Mouse (Mus musculus) adrenal gland, postnatal 25 days (tissue): ENCODE measurements around the gene Arrdc2. TPM values are rescaled to one million over a fixed set of nuclear protein-coding genes. Genes with fewer than 3 reads are reported as not detected.

ENCODE experiments used
- DNase-seq: peaks from one replicate; pipeline ENCODE4 v3.0.0; 2021; ENCODE audit warnings: mixed read lengths
- total RNA-seq: library from RNA; stranded (reverse); gene quantifications from 2 replicates; pipeline ENCODE4 v1.2.3, GENCODE M21; 2021

Gene Arrdc2
- total RNA-seq, 1 experiment from 2014 or later: 14.4 TPM

DNA sequence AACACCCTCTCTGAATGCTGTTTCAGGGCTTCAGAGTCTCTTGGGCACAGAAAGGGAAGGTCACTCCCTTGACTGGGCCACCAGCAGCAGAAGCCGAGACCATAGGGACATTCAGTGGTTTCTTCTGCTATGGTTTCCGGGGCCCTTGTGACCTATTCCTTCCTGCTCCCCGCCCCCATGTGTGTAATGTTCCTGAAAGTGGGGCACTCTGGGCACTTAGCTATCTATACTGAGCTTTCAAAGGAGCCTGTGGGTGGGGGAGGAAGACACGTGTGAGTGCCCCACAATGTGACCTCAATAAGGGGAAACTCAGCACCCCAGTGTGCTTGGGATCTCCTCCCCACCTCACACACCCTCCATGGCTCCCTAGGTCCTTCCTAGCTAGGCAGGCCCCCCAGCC, 33.0 kb downstream of the Arrdc2 start:
- DNase-seq: no peak

DNA sequence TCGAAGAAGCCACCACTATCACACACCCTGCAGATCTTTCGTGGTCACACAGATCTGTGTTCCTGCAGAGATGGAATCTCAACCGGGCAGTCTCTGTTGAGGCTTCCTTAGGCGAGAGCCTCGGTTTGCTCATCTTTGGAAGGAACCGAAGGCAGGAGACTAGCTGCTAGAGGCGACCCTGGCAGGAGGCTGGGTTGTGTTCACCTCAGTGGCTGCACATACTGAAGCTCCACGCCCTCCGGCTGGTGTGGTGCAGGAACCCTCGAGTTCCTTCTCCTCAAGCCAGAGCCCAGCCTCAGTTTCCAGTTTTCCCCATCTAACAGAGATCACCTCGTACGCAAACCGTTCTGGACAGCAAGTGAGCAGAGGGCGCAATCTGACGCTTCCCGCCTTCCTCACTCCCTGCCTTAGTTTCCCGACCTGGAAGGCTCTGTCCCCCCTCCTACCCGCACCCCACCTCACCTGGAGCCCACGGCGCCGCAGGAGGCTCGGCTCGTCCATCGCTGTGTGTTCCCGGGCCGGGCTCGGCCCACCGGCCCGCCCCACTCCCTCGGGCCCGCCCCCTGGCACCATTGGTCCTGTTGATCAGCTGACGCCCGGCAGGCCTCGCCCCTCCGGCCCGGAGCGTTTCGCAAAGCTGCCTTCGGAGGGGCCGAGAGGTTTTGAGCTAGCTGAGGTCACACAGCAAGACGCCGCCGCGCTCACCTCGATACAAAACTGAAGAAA, 34.9 kb downstream of the Arrdc2 start, which contains the start of gene Mast3:
TSS of gene Mast3 (minus strand) at position 574 of the 726 bp plus-strand sequence.
- peak; percentile 93 for DNase-seq

DNA sequence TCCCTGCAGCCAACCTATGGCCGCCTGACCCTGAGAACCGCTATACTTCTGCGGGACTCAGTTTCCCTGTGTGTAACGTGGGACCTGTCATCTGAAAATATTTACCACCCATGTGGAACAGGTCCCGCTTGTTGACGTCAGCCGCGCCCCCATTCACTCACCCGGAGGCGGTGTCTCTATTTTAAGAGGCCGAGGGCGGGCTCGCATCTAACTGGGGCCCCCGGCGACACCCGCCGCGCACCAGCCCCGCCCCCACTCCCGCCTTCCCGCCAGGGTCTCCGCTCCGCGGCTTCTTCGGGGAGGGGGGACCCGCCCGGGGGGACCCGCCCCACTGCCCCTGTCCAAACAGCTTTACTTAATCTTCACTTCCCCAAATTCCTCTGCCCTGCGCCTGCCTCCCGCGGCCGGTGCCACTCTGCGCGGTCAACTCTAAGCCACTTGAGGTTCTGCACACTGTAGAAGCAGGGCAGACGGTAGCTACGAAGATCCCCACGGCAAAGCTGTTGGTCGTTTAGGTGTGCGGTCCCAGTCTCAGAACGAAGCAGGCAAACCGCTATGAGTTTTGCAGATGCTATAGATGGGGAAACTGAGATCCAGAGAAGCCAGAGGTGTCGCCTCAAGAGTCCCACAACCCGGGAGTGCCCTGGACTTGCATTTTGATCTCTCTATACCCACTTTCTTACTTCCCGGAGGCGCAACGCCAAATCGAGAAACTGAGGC, 35.6 kb downstream of the Arrdc2 start:
- no peak for DNase-seq

DNA sequence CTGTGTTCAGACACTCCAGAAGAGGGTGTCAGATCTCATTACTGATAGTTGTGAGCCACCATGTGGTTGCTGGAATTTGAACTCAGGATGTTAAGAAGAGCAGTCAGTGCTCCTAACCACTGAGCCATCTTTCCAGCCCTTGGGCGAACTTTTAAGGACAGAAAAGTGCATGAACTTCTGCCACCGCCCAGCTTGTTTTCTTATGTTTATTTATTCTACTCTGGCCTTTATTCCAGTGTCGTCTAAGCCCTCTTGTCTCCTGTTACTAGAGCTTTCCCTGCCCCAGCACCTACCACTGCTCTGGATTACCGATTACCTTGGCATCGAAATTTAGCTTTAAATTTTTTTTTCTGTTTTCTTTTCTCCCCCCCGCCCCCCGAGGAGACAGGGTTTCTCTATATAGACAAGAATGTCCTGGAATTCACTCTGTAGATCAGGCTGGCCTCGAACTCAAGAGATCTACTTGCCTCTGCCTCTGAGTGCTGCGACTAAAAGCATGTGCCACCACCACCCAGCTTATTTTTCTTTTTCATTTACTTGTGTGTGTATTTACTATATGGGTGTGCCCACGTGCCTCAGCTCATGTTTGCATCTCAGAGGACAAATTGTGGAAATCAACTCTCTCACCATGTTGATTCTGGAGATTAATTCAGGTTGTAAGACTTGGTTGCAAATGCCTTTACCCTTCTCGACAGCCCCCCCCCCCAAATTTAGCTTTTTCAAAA, 36.6 kb downstream of the Arrdc2 start:
- no peak for DNase-seq

DNA sequence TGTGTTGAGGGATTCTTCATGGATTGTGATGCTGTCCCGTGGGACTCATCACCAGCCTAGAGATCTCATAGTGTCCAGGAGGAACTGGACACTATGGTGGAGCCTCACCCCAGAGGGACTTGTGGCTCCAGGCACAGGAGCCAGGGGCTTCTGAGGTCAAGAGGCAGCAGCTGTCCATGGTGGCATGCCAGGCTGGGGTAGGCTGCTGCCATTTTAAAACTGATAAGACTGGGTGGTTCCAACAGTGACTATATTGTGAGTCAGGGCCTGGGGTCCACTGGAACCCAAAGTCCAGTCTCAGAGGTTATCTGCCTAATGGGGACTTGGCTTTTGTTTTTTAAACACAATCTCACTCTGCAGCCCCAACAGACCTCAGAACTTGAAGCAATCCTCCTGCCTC, 37.7 kb downstream of the Arrdc2 start:
- DNase-seq: no peak

DNA sequence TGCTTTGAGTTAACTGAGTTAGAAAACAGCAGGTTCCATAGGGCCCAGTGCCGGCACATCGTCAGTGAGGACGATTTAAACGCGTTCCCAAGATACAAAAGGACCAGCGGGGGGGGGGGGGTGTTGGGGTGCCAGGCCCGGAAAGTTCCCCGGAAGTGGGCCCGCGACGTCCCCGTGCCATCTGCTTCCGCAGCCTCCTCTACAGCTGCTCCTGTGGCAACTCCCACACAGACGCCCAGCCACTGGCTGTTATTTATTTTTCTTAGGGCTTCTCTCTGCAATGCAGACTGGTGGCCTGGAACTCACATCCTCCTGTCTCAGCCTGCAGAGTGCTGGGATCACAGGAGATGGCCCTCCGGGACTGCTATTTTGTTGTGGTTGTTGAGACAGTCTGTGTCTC, 38.4 kb downstream of the Arrdc2 start:
- no peak for DNase-seq

DNA sequence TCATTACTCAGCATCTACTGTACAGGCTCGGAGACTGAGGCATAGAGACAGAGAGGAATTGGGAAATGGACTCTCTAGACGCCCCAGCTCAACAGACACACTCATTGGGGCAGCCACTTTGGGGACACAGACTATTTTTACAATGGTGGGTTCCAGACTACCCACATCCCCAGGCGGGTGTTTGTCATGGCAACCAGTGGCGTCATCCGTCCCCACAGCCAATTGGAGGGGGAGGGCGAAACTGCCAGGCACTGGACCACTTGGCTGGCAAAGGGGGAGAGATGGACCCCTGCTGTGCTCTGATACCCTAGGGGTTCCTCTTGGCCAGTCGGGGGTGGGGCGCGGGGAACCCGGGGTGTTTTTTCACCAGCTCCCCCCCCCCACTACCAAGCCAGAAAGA, 38.9 kb downstream of the Arrdc2 start:
- no peak for DNase-seq

DNA sequence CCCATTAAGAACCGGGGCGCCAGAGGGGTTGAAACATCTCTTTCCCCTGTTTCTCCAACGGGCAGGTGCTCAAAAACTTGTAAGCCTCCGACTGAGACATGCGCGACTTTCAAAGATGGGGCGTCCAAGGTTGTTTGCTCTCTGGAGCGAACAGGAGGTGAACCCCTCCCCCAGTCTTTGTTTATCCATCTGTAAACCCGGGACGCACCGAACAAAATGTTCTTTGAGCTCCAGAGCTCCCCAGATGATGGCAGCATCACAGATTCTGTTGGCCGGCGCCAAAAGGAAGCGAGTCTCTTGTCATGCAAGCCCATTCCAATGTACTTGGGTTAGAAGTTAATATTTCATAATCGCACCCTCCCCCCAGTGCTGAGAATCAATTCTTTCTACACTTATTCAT, 41.2 kb downstream of the Arrdc2 start:
- no peak for DNase-seq

DNA sequence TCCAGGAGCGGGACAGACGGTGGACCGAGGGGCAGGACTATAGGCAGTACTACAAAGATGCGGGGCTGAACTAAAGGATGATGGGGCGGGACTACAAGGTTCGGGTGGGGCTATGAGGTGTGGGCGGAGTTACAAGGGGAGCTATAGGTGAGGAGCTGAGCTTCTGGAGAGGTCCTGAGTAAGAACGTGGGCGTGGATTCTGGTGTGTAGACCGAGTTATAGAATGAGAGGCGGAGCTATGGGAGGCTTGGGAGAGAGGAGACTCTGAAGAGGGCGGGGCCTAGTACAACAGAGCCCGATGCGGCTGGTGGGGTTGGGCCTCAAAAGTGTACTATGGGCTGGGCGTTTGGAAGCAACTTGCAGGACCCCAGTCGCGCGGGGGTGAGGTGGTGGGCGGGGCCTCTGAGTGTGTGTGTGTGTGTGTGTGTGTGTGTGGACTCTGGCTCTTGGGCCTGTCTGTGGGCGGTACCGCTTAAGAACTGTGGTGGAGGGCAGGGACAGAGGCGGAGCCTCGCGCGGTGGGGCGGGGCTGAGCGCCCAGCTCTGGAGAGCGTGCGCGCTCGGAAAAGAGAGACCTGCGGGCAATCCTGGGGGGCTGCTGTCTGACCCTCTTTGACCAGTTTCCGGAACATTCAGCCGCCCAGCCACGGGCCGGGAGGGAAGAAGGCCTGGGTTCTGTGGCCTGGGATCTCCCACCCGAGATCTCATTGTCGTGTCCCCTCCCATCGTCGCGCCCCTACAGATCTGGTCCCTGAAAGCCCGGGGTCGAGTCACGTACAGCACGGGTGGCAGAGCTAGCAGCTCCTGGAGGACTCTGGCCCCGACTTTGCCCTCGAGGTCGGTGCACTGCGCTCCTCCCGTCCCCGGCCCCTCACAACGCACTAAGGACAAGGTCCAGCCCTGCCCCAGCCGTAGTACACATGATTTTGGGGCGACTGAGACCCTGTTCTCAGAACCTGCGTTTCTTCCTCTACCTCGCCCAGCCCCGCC, 42.1 kb downstream of the Arrdc2 start:
- peak; percentile 85 for DNase-seq

DNA sequence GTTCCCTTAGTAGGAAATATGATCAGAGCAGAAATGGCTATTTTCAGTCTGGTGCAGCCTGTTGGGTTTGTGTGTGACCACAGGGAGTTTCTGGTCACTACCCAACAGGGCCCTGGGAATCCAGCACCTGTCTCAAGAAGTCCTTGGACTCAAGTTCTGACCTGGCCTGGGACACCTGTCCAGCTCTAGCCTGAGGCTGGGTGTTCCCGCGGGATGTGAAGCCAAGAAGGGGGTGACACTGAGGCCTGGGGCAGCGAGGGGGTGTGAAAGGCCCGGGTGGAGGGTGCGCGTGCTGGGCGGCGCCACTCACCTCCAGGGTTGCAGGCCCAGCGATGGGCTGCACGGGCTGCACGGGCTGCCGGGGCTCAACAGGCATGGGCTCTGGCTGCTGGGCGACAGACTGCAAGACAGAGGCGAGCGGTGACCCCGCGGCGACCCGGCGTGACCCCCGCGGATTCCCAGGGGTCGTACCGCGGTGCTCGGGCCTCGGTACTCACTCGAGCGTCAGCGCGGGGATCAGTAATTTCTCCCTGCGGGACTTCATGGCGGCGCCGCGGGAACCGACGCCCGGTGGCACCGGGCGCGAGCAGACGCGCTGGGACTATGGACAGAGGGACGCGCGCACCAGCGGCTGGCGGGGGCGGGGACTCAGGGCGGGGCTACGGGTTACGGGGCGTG, 43.0 kb downstream of the Arrdc2 start:
- peak; percentile 91 for DNase-seq

DNA sequence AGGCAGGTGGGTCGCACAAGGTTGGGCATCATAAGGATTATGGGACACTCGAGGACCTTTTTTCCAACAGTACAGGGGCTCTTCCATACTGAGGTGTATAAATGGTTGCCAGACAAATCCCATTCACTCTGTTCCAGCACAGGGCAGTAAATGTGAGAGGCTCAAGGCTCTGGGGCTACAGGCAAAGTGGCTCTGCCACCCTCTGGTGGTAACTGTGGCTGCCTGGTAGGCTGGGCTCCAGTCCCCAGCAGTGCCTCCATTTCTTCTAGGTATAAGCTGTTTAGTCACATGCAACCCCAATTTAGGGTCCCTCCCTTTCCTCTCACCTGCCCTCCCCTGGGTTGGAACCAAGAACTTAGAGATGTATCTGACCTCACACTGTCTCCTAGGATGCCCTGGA, 44.1 kb downstream of the Arrdc2 start:
- DNase-seq: no peak

DNA sequence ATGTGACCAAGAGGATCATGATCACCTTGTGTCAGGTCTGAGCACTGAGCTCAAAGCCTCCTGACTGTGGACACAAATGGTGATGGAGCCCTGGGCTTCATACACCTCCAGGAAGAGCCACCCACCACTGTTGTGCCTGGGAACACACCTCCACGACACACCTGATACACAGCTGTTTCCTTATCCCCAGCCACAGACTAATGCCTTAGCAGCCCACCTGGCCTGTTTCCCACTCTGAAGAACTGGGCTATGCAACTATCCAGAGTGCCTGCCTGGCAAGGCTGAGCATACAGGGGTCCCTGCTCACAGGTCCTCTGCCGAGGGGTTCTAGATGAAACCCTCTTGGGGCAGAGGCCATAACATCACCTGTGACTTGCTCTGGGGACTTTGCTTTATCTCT, 45.3 kb downstream of the Arrdc2 start:
- DNase-seq: no peak

DNA sequence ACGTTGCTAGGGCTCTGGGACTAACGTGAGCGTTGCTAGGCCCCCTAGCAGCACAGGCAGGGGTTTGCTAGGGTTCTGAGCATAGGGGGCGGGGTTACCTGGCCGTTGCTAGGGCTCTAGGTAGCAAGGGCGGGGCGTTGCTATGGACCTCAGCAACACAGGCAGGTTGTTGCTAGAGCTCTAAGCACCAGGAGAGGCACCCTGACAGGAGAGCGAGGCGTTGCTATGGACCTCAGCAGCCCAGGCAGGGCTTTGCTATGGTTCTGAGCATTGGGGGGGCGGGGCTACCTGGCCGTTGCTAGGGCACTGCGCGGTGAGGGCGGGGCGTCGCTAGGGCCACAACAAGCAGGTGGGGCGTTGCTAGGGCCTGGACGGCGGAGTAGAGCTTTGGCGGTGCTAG, 46.8 kb downstream of the Arrdc2 start:
- DNase-seq: peak; percentile 61

DNA sequence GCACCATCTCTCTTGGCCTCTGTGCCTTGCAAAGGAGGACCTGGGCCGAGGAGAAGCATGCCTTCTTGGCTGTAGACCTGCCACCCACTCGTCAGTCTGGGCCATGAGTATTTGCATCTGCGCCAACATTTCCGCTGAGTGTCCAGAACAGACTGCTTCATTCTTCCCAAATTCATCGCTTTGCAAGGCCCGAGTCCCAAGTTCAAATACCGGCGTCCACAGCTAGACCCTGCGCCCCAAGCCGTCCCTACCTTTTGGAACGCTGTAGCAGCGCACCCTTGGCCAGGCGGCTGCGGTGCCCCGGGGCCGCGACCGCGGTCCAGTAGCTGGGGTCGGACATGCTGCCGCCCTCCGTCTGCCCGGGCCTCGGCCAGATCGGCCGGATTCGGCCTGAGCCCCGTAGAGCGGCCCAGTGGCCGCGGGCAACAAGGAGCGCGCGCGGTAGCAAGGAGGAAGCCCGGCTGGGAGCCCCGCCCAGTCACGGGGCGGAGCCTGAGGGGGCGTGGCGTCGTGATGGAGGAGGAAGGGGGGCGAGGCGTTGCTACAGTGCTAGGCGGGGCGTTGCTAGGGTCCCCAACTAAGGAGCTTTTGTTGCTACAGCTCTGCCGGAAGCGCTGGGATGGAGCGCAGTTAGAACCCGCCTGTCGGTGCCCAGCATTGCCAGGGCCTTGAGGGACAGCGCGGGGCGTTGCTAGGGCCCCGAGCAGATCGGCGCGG, 47.4 kb downstream of the Arrdc2 start:
- DNase-seq: peak; percentile 98

DNA sequence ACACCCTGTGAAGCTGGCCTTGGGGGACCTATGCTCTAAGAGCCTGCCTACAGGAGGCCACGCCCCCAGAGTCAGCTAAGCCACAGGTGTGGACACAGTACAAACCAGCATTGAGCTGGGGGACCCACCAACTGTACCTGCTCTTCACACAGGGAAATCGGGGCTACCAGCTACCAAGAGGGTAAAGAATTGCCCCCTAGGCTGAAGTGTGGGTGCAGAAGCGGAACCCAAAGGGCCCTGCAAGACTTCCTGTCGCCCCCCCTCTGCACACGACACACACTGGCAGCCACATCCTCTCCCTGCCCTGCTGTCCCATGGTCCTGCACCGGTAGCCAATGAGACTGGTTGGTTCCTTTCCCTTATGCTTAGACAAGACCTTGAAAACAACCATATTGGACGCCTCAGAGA, 48.2 kb downstream of the Arrdc2 start:
- DNase-seq: no peak

DNA sequence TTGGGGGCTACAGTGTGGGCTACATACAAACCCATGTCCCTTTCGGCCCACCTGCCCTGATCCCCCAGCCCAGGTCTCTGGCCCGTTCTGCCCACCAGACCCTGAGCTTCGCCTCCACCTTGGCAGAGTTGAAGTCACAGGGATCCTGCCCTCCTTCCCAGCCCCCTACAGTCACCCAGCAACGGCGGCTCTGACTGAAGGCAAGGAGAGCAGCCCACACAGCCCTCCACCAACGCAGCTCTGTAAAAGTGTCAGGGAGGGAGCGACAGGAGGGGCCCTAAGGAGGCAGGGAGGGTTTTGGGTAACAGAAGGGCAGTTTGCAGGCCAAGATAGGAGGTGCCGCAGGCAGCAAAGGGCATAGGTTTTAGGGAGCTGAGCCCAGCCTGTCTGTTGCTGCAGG, 48.7 kb downstream of the Arrdc2 start:
- DNase-seq: no peak

DNA sequence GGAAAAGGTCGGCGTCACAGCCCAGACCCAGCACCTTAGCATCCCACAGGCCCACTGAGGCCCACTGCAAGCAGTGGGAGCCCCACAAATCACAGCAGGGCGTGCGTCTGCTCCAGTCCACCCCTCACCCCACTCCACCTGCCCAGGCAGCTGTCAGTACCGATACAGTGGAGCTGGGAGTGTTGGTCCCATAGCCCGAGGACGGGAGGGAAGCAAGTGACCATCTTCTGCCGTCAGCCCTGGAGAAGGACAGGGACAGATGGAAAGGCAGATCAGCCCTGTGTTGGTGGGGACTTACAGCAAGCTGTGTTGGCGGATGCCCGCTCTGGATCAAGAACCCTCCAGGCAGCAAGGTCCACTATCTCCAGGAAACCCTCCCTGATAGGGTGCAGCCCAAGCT, 50.5 kb downstream of the Arrdc2 start:
- no peak for DNase-seq

DNA sequence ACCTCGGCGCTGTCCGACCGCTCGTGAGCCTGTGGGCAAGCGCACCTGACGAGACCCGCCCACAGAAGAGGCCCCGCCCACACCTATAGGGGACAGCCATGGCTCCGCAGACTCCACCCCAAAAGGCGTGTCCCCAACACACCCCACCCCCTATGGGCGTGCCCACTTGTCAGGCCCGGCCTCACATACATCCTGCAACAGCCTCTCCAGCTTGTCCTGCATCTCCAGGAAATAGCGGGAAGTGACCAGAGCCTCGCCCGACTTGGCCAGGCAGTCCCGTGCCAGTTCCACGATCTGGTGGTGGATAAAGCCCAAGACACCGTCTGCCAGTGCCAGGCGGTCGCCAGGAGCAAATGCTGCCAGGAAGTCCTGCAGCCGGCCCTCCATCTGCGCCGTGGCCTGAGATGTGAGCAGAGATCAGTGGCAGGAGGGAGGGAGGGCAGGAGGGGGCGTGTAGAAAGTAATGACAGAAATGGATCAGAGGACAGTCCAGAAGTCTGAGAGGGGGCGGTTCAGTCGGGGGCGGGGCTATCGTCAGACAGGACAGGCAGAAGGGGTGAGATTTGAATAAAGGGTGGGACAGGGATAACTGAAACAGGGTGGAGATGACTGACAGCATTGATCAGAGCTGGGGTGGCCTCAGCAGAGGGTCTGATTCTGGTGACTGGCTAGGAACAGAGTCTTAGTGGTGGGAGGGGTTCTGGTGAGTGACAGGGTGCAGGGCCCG, 51.4 kb downstream of the Arrdc2 start:
- DNase-seq: no peak

DNA sequence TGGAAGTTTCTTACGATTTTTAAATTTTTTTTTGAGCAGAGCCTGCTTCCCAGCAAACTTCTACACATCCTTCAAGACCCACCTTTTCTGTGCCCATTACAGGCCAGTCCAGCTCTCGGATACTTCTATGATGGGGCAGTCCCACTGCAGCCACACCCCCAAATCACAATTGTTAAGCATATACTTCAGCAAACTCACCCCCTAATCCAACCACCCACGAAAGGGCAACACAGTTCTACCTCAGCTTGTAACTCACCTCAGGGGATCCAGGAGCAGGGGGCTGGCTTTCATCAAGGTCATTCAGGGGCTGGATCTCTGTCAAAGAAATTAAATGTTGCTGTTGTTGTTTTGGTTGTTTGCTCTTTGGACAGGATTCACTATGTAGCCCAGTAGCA, 52.5 kb downstream of the Arrdc2 start:
- no peak for DNase-seq
